Mouse (Mus musculus) left cerebral cortex, postnatal 36 days (tissue): Measurements from ENCODE around the gene D330045A20Rik. TPM values are rescaled to one million over a fixed set of nuclear protein-coding genes. Genes with fewer than 3 reads are reported as not detected.
"Not testable (repeated sequence)": the region's sequence is repeated elsewhere in the genome, so short reads cannot be mapped to it uniquely, and the experiment has no call there.

Source experiments
- DNase-seq, 2 experiments: peaks; one replicate each; pipeline ENCODE4 v3.0.0; 2021 to 2022; ENCODE audit warnings: low spot score in 2 of 2, mixed read lengths in 1 of 2
- intact Hi-C: fragments of 180-260 bp; cut with DNase I; formaldehyde crosslinking; loops from one replicate; pipeline ENCODE4 v1.15.1; 2025
- total RNA-seq, 2 experiments: library from RNA; stranded (reverse); gene quantifications; 2 replicates each; pipeline ENCODE4 v1.2.3; 2021

Gene D330045A20Rik
- total RNA-seq, 2 experiments from 2014 or later, result 0.57 to 0.64 TPM

DNA sequence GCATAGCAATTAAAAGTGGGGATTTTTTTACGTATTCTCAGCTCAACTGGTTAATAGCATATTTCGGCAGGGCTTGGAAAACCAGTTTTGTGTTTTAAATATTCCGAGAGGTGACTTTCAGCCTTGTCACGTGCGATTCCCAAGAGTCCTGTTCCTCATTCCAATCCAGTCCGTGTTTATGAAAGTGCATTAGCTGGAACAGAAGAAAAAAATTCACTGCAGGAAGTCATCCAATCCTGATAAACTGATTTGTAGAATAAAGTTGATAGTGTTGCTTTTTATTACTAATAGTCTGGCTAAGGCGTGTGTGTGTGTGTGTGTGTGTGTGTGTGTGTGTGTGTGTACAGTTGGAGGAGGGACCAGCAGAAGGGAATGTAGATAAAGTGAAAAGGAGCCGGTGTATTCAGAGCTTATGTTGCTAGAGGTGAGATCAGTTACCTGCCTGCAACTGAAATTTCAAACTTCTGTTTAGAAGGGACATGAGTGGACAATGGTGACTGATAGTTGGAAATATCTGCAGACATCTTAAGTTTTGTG lies 82.8 kb downstream of the D330045A20Rik start, which contains the start of gene Rnf128:
Rnf128 (plus strand) TSS at position 392 of the 537 bp plus-strand sequence.
- intact Hi-C loops, result no loop called here
- DNase-seq, result no peak

DNA sequence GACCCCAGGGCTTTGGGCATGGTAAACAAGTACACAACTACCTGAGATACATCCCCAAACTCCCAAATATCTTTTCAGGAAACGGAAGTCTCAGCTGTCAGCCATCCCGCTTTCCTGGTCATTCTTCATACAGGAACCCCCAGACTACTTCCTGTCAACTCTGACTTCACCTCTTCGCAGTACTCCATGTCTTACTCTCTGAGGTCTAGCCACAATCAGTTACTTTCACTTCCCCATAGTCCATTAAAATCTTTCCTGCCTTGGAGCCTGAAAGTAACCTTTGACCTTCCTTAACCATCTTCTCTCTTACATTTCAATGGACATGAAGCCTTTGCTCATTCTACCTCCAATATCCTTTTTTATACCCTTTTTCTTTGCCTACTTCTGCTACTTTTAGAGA lies 89.9 kb downstream of the D330045A20Rik start:
- DNase-seq, result no peak
- intact Hi-C loops, result no loop called here

DNA sequence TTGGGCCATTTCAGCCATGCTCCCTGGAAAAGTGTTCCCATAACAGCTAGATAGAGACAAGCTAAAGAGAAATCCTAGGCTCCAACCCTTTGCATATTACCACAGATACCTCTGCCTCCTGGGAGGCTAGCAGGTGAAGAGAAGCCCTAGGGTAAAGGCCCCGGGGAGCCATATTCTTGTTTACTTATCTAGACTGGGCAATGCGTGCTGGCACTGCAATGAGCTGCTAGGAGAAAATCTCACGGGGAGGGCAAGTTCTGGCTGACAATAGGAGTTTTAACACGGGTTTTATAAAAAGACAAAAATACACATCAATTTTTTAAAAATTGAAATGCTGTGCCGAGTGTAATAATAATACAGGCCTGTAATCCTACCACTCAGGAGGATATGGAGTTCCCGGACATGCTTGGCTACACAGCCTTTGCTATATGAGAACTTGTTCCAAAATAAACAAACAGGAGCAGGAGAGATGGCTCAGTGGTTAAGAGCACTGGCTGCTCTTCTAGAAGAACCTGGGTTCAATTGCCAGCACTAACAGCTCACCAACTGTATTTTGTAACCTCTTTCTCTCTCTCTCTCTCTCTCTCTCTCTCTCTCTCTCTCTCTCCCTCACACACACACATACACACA lies 98.6 kb downstream of the D330045A20Rik start:
- DNase-seq, result no peak
- intact Hi-C loops, result no loop called here

DNA sequence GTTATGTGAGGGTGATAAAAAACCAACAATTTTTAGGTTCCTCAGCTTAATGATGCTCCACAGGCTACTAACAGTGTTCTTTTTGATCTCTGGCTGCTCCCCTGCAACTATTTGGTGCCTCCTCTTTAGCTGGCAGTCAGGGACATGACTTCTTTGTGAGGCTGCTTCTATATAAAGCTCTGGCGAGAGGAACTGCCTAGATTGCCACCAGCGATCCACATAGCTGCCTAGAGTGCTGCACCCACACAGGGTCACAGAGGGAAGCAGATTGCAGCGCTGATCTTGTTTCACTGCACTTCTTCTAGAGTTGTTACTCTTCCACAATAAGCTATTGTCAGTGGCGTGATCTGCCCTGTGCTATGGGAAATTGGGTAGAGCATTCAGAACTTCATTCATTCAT lies 103.4 kb downstream of the D330045A20Rik start:
- intact Hi-C loops, result no loop called here

DNA sequence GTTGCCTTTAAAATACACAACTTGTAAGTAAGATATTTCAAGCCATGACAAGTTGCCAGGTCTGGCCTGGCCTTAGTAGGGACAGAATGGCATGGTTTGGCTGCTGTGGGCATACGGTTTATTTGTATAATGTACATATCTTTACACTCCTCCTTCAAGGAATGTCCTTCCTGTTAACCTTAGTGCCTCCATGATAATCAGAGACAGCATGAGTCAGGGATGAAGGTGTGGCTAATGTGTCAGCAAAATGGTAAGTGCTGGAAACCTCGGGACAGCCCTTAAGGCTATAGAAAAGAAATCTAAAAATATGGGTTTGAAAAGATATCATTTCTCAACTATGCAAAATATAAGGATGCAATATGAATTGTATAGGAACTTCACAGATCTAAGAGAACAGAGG lies 106.5 kb downstream of the D330045A20Rik start:
- DNase-seq, intact Hi-C loops: not testable (repeated sequence)

More for the DNA sequence above, 103.4 kb downstream of the D330045A20Rik start:
- no peak for DNase-seq

DNA sequence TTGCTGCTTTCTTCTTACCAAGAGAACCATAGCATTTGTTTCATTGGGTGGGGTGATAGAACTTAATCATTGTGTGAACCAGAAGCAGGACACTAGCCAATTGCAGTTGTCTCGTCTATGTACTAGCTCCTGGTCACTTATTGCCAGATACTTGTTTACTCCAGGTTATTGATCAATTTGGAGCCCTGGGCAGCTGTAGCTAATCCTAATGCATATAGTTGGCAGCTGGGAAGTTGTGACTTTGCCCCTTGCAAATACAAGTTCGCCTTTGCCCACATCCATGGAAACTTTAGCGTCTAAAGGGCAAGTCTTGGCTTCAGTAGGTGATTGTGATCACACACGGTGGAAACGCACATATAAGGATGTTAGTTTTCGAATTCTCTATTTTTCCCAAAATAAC lies 116.2 kb downstream of the D330045A20Rik start:
- intact Hi-C loops, result no loop called here
- no peak for DNase-seq

Other genes with a start within 250 kb of the D330045A20Rik start
- gene Trap1a, start 146.7 kb upstream of the D330045A20Rik start, total RNA-seq, result not detected
- 10 to 100 TPM; 12.1 to 14.3 TPM for gene Rnf128, start 82.9 kb downstream of the D330045A20Rik start, total RNA-seq
- gene Tbc1d8b, start 204.6 kb downstream of the D330045A20Rik start, total RNA-seq, result 1 to 10 TPM; 3.1 to 4.3 TPM
- gene Gm15013, start 234.1 kb downstream of the D330045A20Rik start, total RNA-seq, result not detected